Mouse (Mus musculus): ENCODE results near the gene Robo4. TPM values are rescaled to one million over a fixed set of nuclear protein-coding genes. Genes with fewer than 3 reads are reported as not detected.

Gene Robo4
- polyA plus RNA-seq, 1 experiment from 2014 or later, result 9.5 TPM

DNA sequence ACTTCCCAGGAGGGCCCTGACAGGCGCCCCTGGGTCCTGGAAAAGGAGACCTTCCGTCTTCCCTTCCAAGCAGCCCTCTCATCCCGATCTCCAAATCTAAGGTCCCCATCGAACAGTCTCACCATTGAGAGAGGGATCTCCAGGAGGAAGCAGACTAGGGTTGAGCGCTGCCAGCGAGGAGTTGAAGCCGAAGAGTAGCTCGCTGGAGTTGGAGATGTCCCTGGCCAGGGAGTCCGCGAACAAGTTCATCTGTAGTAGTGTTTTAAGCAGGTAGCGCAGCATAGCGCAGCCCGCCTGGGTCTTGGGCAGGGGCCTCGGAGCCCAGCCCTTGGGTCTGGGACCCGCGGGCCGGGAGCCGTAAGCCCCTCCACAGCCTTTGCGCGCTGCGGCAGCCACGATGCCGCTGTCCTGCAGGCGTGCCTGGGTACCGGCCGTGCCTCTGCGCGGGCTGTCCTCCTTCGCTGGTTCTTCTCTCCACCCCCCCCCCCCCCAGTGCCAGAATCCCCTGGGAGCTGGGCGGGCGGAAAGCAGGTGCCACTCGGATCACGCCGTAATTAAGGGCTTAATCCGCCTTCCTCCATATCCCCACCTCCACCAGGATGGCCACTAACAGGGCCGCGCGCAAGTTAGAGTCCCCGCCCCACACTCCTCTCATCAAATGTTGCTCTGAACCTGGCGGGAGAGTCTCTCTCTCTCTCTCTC is 31.2 kb downstream of the Robo4 start, which contains the start of gene Robo3:
Robo3 (minus strand) TSS at position 527 of the 702 bp plus-strand sequence.
- Histone ChIP-seq H3K36me3 (no peaks in the 10 kb centered on the region), H3K27ac (no peak within 1 kb of the TSS), H3K4me1 (peaks cover 20% of the 10 kb centered on the region), H3K9me3 (no peaks in the 10 kb centered on the region), H3K4me3 (peak within 1 kb of the TSS; percentile 38), H3K4me2 (peak within 1 kb of the TSS; percentile 59), H3K27me3 (peaks cover 91% of the 10 kb centered on the region), H3K9ac (peak within 1 kb of the TSS; percentile 51; the same call in 1 of the 2 replicates)
- no peak for ATAC-seq (ENCODE audit: insufficient number of reproducible peaks, insufficient read depth, low FRiP score, low TSS enrichment, low read depth)
- under 1% methylated on average over 40 of the region's 40 CpGs for WGBS

DNA sequence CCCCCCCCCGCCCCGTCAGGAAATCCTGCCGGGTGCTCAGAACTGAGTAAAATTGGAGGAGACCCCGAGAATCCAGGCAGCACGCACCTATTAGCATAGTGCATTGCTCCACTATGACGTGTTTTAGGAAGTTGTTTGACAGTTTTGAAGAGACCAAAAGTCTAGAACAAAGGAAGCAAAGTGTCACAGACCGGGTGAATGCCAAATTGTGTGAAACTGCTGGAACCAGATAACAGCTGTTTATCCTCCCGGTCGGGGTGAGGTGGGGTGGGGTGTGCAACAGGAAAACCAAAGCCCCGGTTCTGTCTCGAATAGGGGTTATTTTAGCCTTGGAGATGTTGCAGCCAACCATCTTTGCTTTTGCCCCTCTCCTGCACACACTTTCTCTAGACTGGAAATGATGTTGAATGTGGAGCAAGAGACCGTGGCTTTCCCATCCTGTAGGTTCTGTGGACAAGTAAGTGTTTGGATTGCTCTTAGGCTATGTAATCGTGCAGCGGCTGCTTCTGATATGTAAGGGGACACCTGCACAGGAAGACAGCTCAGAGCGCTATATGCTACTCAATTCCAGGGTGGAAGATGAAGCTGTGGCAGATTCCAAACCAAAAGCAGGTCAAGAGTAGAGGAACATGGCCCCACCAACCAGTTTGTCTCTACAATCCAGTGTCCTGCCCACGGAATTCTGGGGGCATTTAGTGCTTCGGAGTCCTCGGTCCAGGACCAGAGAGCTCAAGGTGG is 32.3 kb downstream of the Robo4 start:
- peaks cover 20% of the 10 kb centered on the region for H3K4me1 ChIP-seq
- peaks cover 85% of the 10 kb centered on the region for H3K27me3 ChIP-seq
- H3K4me3 ChIP-seq, result no peak overlapping the region
- H3K9ac ChIP-seq, result no peak overlapping the region
- no peaks in the 10 kb centered on the region for H3K9me3 ChIP-seq
- no peak overlapping the region for H3K27ac ChIP-seq
- H3K4me2 ChIP-seq, result peak overlapping the region; percentile 59; the same call in 1 of the 2 replicates
- ATAC-seq (ENCODE audit: insufficient number of reproducible peaks, insufficient read depth, low FRiP score, low TSS enrichment, low read depth), result no peak
- no peaks in the 10 kb centered on the region for H3K36me3 ChIP-seq
- WGBS, result 3% methylated on average over 18 of the region's 18 CpGs

- no peak overlapping the region for H3K4me2 ChIP-seq
- ATAC-seq (ENCODE audit: insufficient number of reproducible peaks, insufficient read depth, low FRiP score, low TSS enrichment, low read depth), result no peak
- no peak overlapping the region for H3K4me3 ChIP-seq
- WGBS, result under 1% methylated on average over 14 of the region's 14 CpGs
- H3K9ac ChIP-seq, result no peak overlapping the region
- peaks cover 77% of the 10 kb centered on the region for H3K27me3 ChIP-seq
- H3K4me1 ChIP-seq, result peaks cover 20% of the 10 kb centered on the region
- H3K9me3 ChIP-seq, result no peaks in the 10 kb centered on the region
- no peak overlapping the region for H3K27ac ChIP-seq
- H3K36me3 ChIP-seq, result no peaks in the 10 kb centered on the region
Measured at GRCm38 (mm10) chr9:37434932-37435331, 33.2 kb downstream of the Robo4 start.

DNA sequence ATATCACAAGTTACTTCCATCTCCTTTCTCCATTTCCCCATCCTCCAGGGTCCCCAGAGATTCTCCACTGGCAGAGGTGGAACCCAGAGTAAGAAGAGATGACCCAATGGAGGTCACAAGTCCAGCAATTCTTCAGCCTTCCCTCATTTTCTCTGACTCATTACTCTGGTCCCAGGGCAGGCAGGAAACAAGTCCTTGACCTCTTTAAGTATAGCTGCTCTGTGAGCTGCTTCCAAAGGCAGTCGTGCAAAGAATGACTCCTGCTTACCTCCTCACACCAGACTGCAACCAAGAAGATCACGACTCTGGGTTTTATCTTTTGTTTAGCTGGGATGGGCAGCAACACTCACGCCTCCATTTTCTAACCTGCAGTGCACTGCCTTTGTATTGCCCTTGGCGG is 33.9 kb downstream of the Robo4 start:
- Histone ChIP-seq H3K36me3 (no peaks in the 10 kb centered on the region), H3K4me2 (no peak overlapping the region), H3K27ac (no peak overlapping the region), H3K9me3 (no peaks in the 10 kb centered on the region), H3K27me3 (peaks cover 70% of the 10 kb centered on the region), H3K4me3 (no peak overlapping the region), H3K4me1 (peaks cover 20% of the 10 kb centered on the region), H3K9ac (no peak overlapping the region)
- 10% methylated on average over 4 of the region's 4 CpGs for WGBS
- no peak for ATAC-seq (ENCODE audit: insufficient number of reproducible peaks, insufficient read depth, low FRiP score, low TSS enrichment, low read depth)

DNA sequence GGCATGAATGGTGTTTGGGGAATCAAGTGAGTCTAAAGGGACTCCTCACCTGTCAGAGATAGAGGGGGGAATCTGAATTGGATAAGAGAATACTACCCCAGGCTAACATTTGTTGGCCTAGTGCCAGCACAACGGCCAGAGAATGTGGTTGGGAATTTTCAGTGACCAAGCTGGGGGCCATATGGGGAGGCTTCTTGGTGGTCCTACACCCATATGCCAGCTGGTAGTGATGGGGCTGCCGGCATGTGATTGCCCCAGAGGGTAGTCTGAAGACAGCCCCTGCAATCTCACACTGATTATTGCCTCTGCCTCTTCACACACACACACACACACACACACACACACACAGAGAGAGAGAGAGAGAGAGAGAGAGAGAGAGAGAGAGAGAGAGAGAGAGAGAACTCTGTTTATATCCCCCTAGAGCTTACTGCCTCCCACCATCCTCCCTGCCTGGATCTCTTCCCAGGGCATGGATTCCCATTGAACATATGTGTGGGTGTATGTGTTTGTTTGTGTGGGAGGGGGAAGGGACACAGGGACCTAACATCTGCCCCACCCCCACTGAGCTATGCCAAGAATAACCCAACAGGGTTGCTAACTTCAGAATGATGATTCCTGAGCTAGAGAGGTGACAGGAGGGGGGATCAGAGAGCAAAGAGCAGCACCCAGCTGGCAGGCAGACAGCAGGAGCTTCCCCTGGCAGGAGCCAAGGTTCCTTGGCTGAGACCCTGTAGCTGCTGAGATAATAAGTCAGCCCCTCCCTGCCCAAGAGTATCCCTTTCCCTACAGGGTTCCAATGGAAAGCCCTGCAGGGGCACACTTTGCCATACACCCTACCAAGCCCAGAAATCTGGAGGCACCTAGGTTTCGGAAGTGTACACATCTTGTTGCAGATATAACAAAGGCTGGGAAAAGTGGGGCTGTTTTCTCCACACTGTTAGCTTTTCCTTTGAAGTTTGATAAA is 36.4 kb downstream of the Robo4 start:
- Histone ChIP-seq H3K4me1 (peaks cover 4% of the 10 kb centered on the region), H3K27ac (no peak overlapping the region), H3K4me2 (no peak overlapping the region), H3K9me3 (no peaks in the 10 kb centered on the region), H3K9ac (no peak overlapping the region), H3K36me3 (no peaks in the 10 kb centered on the region), H3K27me3 (peaks cover 46% of the 10 kb centered on the region), H3K4me3 (no peak overlapping the region)
- ATAC-seq (ENCODE audit: insufficient number of reproducible peaks, insufficient read depth, low FRiP score, low TSS enrichment, low read depth), result no peak
- WGBS, result 32% methylated on average over 3 of the region's 3 CpGs

GRCm38 (mm10) chr9:37452401-37452800 is 50.7 kb downstream of the Robo4 start:
- Histone ChIP-seq H3K36me3 (no peaks in the 10 kb centered on the region), H3K9ac (no peak overlapping the region), H3K4me2 (no peak overlapping the region), H3K27ac (no peak overlapping the region), H3K4me1 (peaks cover 16% of the 10 kb centered on the region), H3K27me3 (peaks cover 84% of the 10 kb centered on the region), H3K4me3 (no peak overlapping the region), H3K9me3 (no peaks in the 10 kb centered on the region)
- WGBS, result 1% methylated on average over 5 of the region's 5 CpGs
- no peak for ATAC-seq (ENCODE audit: insufficient number of reproducible peaks, insufficient read depth, low FRiP score, low TSS enrichment, low read depth)

- no peaks in the 10 kb centered on the region for H3K36me3 ChIP-seq
- ATAC-seq (ENCODE audit: insufficient number of reproducible peaks, insufficient read depth, low FRiP score, low TSS enrichment, low read depth), result no peak
- no peaks in the 10 kb centered on the region for H3K9me3 ChIP-seq
- H3K27me3 ChIP-seq, result peaks cover 92% of the 10 kb centered on the region
- no peak overlapping the region for H3K9ac ChIP-seq
- no peak overlapping the region for H3K4me3 ChIP-seq
- H3K27ac ChIP-seq, result no peak overlapping the region
- H3K4me1 ChIP-seq, result peaks cover 16% of the 10 kb centered on the region
- no peak overlapping the region for H3K4me2 ChIP-seq
- WGBS, result 39% methylated on average over 4 of the region's 4 CpGs
Measured at GRCm38 (mm10) chr9:37453328-37453727, 51.6 kb downstream of the Robo4 start.

DNA sequence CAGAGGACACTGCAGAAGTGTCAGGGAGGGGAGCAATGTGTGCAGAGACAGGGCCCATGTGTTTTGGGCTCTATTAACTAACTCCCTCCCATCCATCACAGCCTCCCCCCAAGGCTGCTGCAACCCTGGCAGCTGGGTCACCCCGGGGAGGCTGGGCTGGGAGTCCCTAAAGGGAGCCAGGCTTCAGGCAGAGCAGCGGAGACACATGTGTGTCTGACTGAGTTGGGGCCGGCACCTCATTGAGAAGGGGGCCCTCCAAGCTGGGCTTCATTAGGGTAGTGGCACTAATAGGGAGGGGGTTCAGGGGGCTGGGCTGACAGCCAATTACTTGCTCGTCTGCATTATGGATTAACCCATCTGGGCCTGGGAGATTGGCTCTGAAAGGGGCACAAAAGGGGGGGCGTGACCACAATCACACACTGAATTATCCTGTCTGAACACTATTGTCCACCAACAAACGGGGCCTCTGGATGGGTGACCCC is 52.4 kb downstream of the Robo4 start:
- 4% methylated on average over 6 of the region's 6 CpGs for WGBS
- ATAC-seq (ENCODE audit: insufficient number of reproducible peaks, insufficient read depth, low FRiP score, low TSS enrichment, low read depth), result 0 out of 2 replicates have a peak, but pooled peaks have one; percentile 67

DNA sequence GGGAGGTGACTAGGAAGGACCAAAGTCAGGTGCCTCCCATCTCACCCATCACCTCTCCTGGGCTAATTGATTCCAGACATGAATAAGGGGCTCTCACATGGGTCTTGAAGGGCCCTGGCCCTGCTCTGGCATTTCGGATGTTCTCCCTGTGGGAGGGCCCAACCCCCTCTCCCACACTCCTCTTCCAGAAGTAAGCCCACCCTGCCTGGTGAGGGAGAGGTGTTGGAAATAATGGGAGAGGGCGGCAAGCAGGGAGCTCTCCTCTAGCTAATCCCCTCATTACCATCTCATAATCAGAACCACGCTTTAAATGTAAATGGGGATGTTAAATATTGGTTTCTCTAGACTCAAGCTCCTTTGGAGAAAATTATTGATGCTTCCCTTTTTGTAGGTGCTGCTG is 53.3 kb downstream of the Robo4 start:
- H3K4me2 ChIP-seq, result no peak overlapping the region
- H3K9me3 ChIP-seq, result no peaks in the 10 kb centered on the region
- no peaks in the 10 kb centered on the region for H3K36me3 ChIP-seq
- H3K9ac ChIP-seq, result no peak overlapping the region
- no peak for ATAC-seq (ENCODE audit: insufficient number of reproducible peaks, insufficient read depth, low FRiP score, low TSS enrichment, low read depth)
- peaks cover 20% of the 10 kb centered on the region for H3K4me1 ChIP-seq
- peaks cover 99% of the 10 kb centered on the region for H3K27me3 ChIP-seq
- 8% methylated on average over 3 of the region's 3 CpGs for WGBS
- no peak overlapping the region for H3K27ac ChIP-seq
- no peak overlapping the region for H3K4me3 ChIP-seq

More for the DNA sequence above, 52.4 kb downstream of the Robo4 start:
- peaks cover 16% of the 10 kb centered on the region for H3K4me1 ChIP-seq
- no peak overlapping the region for H3K4me3 ChIP-seq
- peaks cover 96% of the 10 kb centered on the region for H3K27me3 ChIP-seq
- no peak overlapping the region for H3K4me2 ChIP-seq
- H3K9ac ChIP-seq, result no peak overlapping the region
- H3K36me3 ChIP-seq, result no peaks in the 10 kb centered on the region
- no peaks in the 10 kb centered on the region for H3K9me3 ChIP-seq
- no peak overlapping the region for H3K27ac ChIP-seq

GRCm38 (mm10) chr9:37455868-37456267 is 54.2 kb downstream of the Robo4 start:
- Histone ChIP-seq H3K9me3 (no peaks in the 10 kb centered on the region), H3K4me3 (peak overlapping the region; percentile 36; the same call in 1 of the 2 replicates), H3K9ac (no peak overlapping the region), H3K4me1 (peaks cover 29% of the 10 kb centered on the region), H3K36me3 (no peaks in the 10 kb centered on the region), H3K27me3 (peaks cover 99% of the 10 kb centered on the region), H3K27ac (no peak overlapping the region), H3K4me2 (peak overlapping the region; percentile 59)
- ATAC-seq (ENCODE audit: insufficient number of reproducible peaks, insufficient read depth, low FRiP score, low TSS enrichment, low read depth), result no peak
- 1% methylated on average over 8 of the region's 8 CpGs for WGBS

GRCm38 (mm10) chr9:37456481-37456910 is 54.8 kb downstream of the Robo4 start:
- Histone ChIP-seq H3K9ac (no peak overlapping the region), H3K27ac (no peak overlapping the region), H3K4me3 (peak overlapping the region; percentile 36), H3K27me3 (peaks cover 100% of the 10 kb centered on the region), H3K4me2 (peak overlapping the region; percentile 59), H3K4me1 (peaks cover 29% of the 10 kb centered on the region), H3K9me3 (no peaks in the 10 kb centered on the region), H3K36me3 (no peaks in the 10 kb centered on the region)
- WGBS, result under 1% methylated on average over 20 of the region's 20 CpGs
- ATAC-seq (ENCODE audit: insufficient number of reproducible peaks, insufficient read depth, low FRiP score, low TSS enrichment, low read depth), result no peak

All from embryonic facial prominence, embryonic 13.5 days (tissue).